7 mouse cellular contexts compared by ENCODE assay signal in the genomic region with DNA sequence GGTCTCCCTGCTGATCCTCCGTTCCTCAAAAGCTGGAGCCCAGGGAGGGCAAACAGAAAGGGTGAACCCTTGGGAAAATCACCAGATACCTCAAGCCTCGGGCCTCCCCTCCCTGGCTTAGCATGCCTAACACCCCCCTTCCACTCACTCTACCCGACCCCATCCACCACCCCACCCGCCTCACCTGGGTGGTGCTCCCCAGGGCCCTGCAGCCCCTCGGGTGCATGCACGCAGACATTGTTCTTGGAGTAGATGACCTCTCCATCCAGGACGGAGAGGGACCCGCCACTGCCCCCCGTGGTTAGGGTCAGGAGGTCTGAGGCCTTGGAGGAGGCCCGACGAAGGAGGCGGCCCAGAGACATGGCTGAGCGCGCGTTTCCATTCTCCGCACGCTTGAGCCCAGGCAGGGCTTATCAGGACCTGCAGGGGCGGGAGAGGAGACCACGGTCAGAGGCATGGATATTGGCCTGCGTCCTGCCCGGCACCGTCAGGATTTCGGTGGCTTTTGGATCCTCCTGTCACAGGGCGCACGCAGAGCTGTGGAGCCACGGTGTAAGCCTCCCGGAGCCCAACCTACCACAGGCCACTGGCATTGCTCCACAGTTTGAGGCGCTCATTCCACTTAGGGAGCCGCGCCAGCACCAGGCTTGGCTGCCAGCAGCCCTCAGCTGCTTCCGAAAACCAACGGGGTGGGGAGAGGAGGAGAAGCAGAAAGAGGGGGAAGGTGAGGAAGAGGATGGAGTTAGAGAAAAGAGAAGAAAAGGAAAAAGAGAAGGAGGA. TPM values are rescaled to one million over a fixed set of nuclear protein-coding genes. Genes with fewer than 3 reads are reported as not detected.
DNase-seq lines count a peak whose midpoint lies in the region; ATAC-seq lines count a peak whose summit lies in the region.

No protein-coding gene starts in this region.

- 63% methylated on average over 32 of the region's 32 CpGs for WGBS in embryonic facial prominence, embryonic 10.5 days
- WGBS in heart, embryonic 12.5 days: 52% methylated on average over 32 of the region's 32 CpGs

- H3K36me3 ChIP-seq in embryonic facial prominence, embryonic 10.5 days (replicated peaks): peaks cover 52% of the 10 kb centered on the region
- peaks cover 24% of the 10 kb centered on the region for H3K36me3 ChIP-seq in heart, embryonic 12.5 days

- H3K9me3 ChIP-seq in embryonic facial prominence, embryonic 10.5 days: no peaks in the 10 kb centered on the region
- no peaks in the 10 kb centered on the region for H3K9me3 ChIP-seq in heart, embryonic 12.5 days (replicated peaks)

- H3K4me3 ChIP-seq in embryonic facial prominence, embryonic 10.5 days: no peak overlapping the region
- no peak overlapping the region for H3K4me3 ChIP-seq in heart, embryonic 12.5 days

- intact Hi-C loops in left cerebral cortex, postnatal 4 days (cut with DNase I): no loop called here

- ATAC-seq in heart, embryonic 12.5 days (ENCODE audit: insufficient number of reproducible peaks, low FRiP score): no peak
- ATAC-seq in megakaryocyte progenitor cell, adult 5-6 weeks (replicated peaks; ENCODE audit: poor library complexity): no peak

- peak overlapping the region; percentile 22 for H3K4me2 ChIP-seq in heart, embryonic 12.5 days

- H3K9ac ChIP-seq in heart, embryonic 12.5 days: no peak overlapping the region

- DNase-seq in testis, postnatal 10 days (ENCODE audit: low spot score): peak; percentile 74
- DNase-seq in testis, postnatal 14 days (ENCODE audit: low spot score): no peak
- DNase-seq in embryonic facial prominence, embryonic 10.5 days (ENCODE audit: low spot score): no peak
- peak; percentile 94 for DNase-seq in left cerebral cortex, postnatal 4 days
- DNase-seq in right cerebral cortex, postnatal 10 days (ENCODE audit: low spot score in 2 of 2): peak; percentile 90

- H3K4me1 ChIP-seq in embryonic facial prominence, embryonic 10.5 days: peaks cover 67% of the 10 kb centered on the region
- H3K4me1 ChIP-seq in heart, embryonic 12.5 days (replicated peaks): peaks cover 35% of the 10 kb centered on the region

- H3K27ac ChIP-seq in embryonic facial prominence, embryonic 10.5 days (replicated peaks): peak overlapping the region; percentile 37
- no peak overlapping the region for H3K27ac ChIP-seq in heart, embryonic 12.5 days (ENCODE audit: poor library complexity, severe bottlenecking)

- H3K27me3 ChIP-seq in embryonic facial prominence, embryonic 10.5 days (replicated peaks; ENCODE audit: low read depth, poor library complexity, severe bottlenecking): no peaks in the 10 kb centered on the region
- no peaks in the 10 kb centered on the region for H3K27me3 ChIP-seq in heart, embryonic 12.5 days (replicated peaks)

RNA-seq across cellular contexts. Expression of a gene that starts 17.8 kb away (rescaled TPM):
- polyA plus RNA-seq in embryonic facial prominence, embryonic 10.5 days (2016; fragmentation: Nextera tagmentation; extraction: Ambion mirVana): 25.3 and 25.5 TPM in 2 replicates
- 7.4 and 7.5 TPM in 2 replicates for polyA plus RNA-seq in heart, embryonic 12.5 days (2016; fragmentation: Nextera tagmentation; extraction: Ambion mirVana)
- 100 to 1,000 TPM; 217 to 222 TPM for total RNA-seq in left cerebral cortex, postnatal 4 days (2021)
- total RNA-seq in megakaryocyte progenitor cell, adult 5-6 weeks (2015): 1.9 and 2.1 TPM in 2 replicates
- total RNA-seq in megakaryocyte progenitor cell, adult 5-6 weeks (2017): 2.1 and 3.0 TPM in 2 replicates

RNA-seq across cellular contexts. Expression of a gene that starts 17.9 kb away (rescaled TPM):
- polyA plus RNA-seq in embryonic facial prominence, embryonic 10.5 days (2016; fragmentation: Nextera tagmentation; extraction: Ambion mirVana): 16.4 and 19.5 TPM in 2 replicates
- 3.1 and 3.7 TPM in 2 replicates for polyA plus RNA-seq in heart, embryonic 12.5 days (2016; fragmentation: Nextera tagmentation; extraction: Ambion mirVana)
- total RNA-seq in left cerebral cortex, postnatal 4 days (2021): 1 to 10 TPM; 7.3 to 8.5 TPM
- 4.4 and 4.9 TPM in 2 replicates for total RNA-seq in megakaryocyte progenitor cell, adult 5-6 weeks (2015)
- 11.2 and 14.3 TPM in 2 replicates for total RNA-seq in megakaryocyte progenitor cell, adult 5-6 weeks (2017)

RNA-seq across cellular contexts. Expression of a gene that starts 57.2 kb away (rescaled TPM):
- 30.8 TPM in 2 replicates for polyA plus RNA-seq in embryonic facial prominence, embryonic 10.5 days (2016; fragmentation: Nextera tagmentation; extraction: Ambion mirVana)
- 116 and 117 TPM in 2 replicates for polyA plus RNA-seq in heart, embryonic 12.5 days (2016; fragmentation: Nextera tagmentation; extraction: Ambion mirVana)
- 100 to 1,000 TPM in 1 of 2 experiments, 10 to 100 TPM in 1; 86.9 to 104 TPM for total RNA-seq in left cerebral cortex, postnatal 4 days (2021)
- 29.4 and 29.5 TPM in 2 replicates for total RNA-seq in megakaryocyte progenitor cell, adult 5-6 weeks (2015)
- total RNA-seq in megakaryocyte progenitor cell, adult 5-6 weeks (2017): 25.2 and 26.9 TPM in 2 replicates

Comparison
In these comparisons a context has a peak if more than half of its experiments do, and no peak if none do; other contexts are left out.
1. DNase-seq: peak in testis, postnatal 10 days (single experiment), left cerebral cortex, postnatal 4 days (single experiment) and right cerebral cortex, postnatal 10 days (2 of 2); none in testis, postnatal 14 days (single experiment) and embryonic facial prominence, embryonic 10.5 days (single experiment).
2. RNA of a gene that starts 17.8 kb away (total RNA-seq): 217 to 222 TPM in left cerebral cortex, postnatal 4 days; 1.9 to 3.0 TPM in megakaryocyte progenitor cell, adult 5-6 weeks; every median in the first group is over 10 times any median in the second.